In the genomic region with DNA sequence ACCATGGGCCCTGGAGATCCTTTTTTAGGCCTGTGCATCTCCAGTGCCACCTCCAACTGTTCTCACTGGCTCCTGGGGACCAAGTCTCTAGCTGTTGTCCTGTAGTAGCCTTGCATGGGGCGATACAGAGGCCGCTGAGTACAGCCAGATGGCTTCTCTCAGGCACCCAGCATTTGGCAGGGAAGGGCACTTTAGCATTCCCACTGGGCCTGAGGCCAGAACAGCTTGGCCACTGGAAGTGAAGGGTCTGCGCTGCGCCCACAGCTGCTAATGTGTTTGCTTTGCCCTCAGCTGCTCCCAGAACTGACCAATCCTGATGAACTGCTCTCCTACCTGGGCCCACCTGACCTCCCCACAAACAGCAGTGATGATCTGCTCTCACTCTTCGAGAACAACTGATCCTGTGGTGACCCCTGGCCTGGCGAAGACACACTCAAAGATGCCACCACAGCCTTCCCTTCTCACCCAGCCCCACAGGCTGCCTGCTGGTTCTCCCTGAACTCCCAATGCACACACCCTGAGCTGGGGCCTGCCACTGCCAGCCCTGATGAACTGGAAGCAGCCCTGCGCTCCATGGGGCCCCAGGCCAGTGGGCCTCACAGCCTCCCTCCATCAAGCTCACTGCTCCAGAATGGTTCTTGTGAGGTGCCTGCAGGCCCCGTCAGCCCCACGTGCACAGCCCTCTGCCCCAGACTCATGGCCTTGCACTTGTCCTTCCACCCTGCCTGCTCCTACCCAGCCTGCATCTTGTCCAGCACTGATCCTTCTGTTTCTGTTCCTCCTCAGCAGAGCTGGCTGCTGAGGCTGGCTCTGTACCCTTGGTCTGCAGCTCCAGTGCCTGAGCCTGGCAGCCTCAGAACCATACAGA, we compare ENCODE assay signal across 8 mouse cellular contexts. TPM values are rescaled to one million over a fixed set of nuclear protein-coding genes. Genes with fewer than 3 reads are reported as not detected.
DNase-seq lines count a peak whose midpoint lies in the region; ATAC-seq and TF ChIP-seq lines count a peak whose summit lies in the region.

No protein-coding gene starts in this region.

- no peak for TF ChIP-seq CTCF in intestine, postnatal 0 days (IDR thresholded peaks at IDR 0.05; ENCODE audit: low read depth)

- peak overlapping the region; percentile 87 for H3K27ac ChIP-seq in embryonic facial prominence, embryonic 14.5 days (replicated peaks; ENCODE audit: low read depth, low read length)
- 0 out of 2 replicates have a peak overlapping the region, but pooled peaks have one; percentile 30 for H3K27ac ChIP-seq in intestine, postnatal 0 days (ENCODE audit: low read depth, low read length)
- peak overlapping the region; percentile 75 for H3K27ac ChIP-seq in neural tube, embryonic 15.5 days (replicated peaks)

- no peak for ATAC-seq in embryonic facial prominence, embryonic 14.5 days (ENCODE audit: low read depth)
- ATAC-seq in intestine, postnatal 0 days = no peak
- no peak for ATAC-seq in neural tube, embryonic 15.5 days (ENCODE audit: low FRiP score)
- ATAC-seq in frontal cortex, adult (ENCODE audit: low TSS enrichment) = no peak

- WGBS in embryonic facial prominence, embryonic 14.5 days = 82% methylated on average over 9 of the region's 9 CpGs
- 69% methylated on average over 9 of the region's 9 CpGs for WGBS in intestine, postnatal 0 days
- WGBS in neural tube, embryonic 15.5 days = 90% methylated on average over 9 of the region's 9 CpGs

- no peaks in the 10 kb centered on the region for H3K9me3 ChIP-seq in embryonic facial prominence, embryonic 14.5 days (ENCODE audit: control insufficient read depth, low read length)
- H3K9me3 ChIP-seq in intestine, postnatal 0 days (ENCODE audit: control insufficient read depth) = no peaks in the 10 kb centered on the region
- no peaks in the 10 kb centered on the region for H3K9me3 ChIP-seq in neural tube, embryonic 15.5 days (replicated peaks)

- no peaks in the 10 kb centered on the region for H3K27me3 ChIP-seq in embryonic facial prominence, embryonic 14.5 days (replicated peaks; ENCODE audit: control insufficient read depth, insufficient read depth, low read length)
- no peaks in the 10 kb centered on the region for H3K27me3 ChIP-seq in intestine, postnatal 0 days (replicated peaks; ENCODE audit: control insufficient read depth, insufficient read depth, low read length)
- no peaks in the 10 kb centered on the region for H3K27me3 ChIP-seq in neural tube, embryonic 15.5 days (replicated peaks)

- H3K36me3 ChIP-seq in embryonic facial prominence, embryonic 14.5 days (ENCODE audit: control insufficient read depth, insufficient read depth, low read length) = peaks cover 56% of the 10 kb centered on the region
- peaks cover 57% of the 10 kb centered on the region for H3K36me3 ChIP-seq in intestine, postnatal 0 days (ENCODE audit: control insufficient read depth, insufficient read depth)
- H3K36me3 ChIP-seq in neural tube, embryonic 15.5 days = peaks cover 63% of the 10 kb centered on the region

- H3K4me1 ChIP-seq in embryonic facial prominence, embryonic 14.5 days (ENCODE audit: control insufficient read depth, insufficient read depth, low read length) = peaks cover 26% of the 10 kb centered on the region
- H3K4me1 ChIP-seq in intestine, postnatal 0 days (replicated peaks; ENCODE audit: control insufficient read depth, insufficient read depth, low read length) = no peaks in the 10 kb centered on the region
- peaks cover 27% of the 10 kb centered on the region for H3K4me1 ChIP-seq in neural tube, embryonic 15.5 days

- peak overlapping the region; percentile 11 for H3K9ac ChIP-seq in embryonic facial prominence, embryonic 14.5 days (ENCODE audit: low read depth, low read length)
- 0 out of 2 replicates have a peak overlapping the region, but pooled peaks have one; percentile 8 for H3K9ac ChIP-seq in intestine, postnatal 0 days (ENCODE audit: low read depth, low read length)
- 0 out of 2 replicates have a peak overlapping the region, but pooled peaks have one; percentile 3 for H3K9ac ChIP-seq in neural tube, embryonic 15.5 days (replicated peaks)

- intact Hi-C loops in heart, postnatal 25 days (cut with DNase I) = no loop called here

- peak; percentile 94 for DNase-seq in heart, adult 11 months
- no peak for DNase-seq in heart, postnatal 25 days (ENCODE audit: low spot score)
- DNase-seq in adipocyte (ENCODE audit: low spot score) = peak; percentile 44
- peak; percentile 16 for DNase-seq in embryonic facial prominence, embryonic 14.5 days (ENCODE audit: low spot score)
- DNase-seq in spleen, postnatal 4 days (ENCODE audit: low spot score in 2 of 2) = no peak

- H3K4me3 ChIP-seq in embryonic facial prominence, embryonic 14.5 days (ENCODE audit: low read depth, low read length) = no peak overlapping the region
- H3K4me3 ChIP-seq in intestine, postnatal 0 days (ENCODE audit: low read depth, low read length) = no peak overlapping the region
- no peak overlapping the region for H3K4me3 ChIP-seq in neural tube, embryonic 15.5 days (replicated peaks)

- 0 out of 2 replicates have a peak overlapping the region, but pooled peaks have one; percentile 40 for H3K4me2 ChIP-seq in embryonic facial prominence, embryonic 14.5 days (ENCODE audit: low read depth, low read length)
- no peak overlapping the region for H3K4me2 ChIP-seq in intestine, postnatal 0 days (replicated peaks; ENCODE audit: low read depth)
- no peak overlapping the region for H3K4me2 ChIP-seq in neural tube, embryonic 15.5 days

RNA-seq across cellular contexts. Expression of gene Ppia, which starts 10.3 kb away (rescaled TPM):
- 100 to 1,000 TPM; 316 to 357 TPM for total RNA-seq in heart, postnatal 25 days (2021)
- 4,672 and 4,857 TPM in 2 replicates for polyA plus RNA-seq in embryonic facial prominence, embryonic 14.5 days (2014; fragmentation: Nextera tagmentation; extraction: Ambion mirVana)
- 3,711 and 4,178 TPM in 2 replicates for polyA plus RNA-seq in intestine, postnatal 0 days (2015; fragmentation: Nextera tagmentation; extraction: Ambion mirVana)
- 4,598 and 4,773 TPM in 2 replicates for polyA plus RNA-seq in neural tube, embryonic 15.5 days (2015; fragmentation: Nextera tagmentation; extraction: Ambion mirVana)

RNA-seq across cellular contexts. Expression of gene Zmiz2, which starts 16.1 kb away (rescaled TPM):
- 10 to 100 TPM; 38.5 to 39.0 TPM for total RNA-seq in heart, postnatal 25 days (2021)
- polyA plus RNA-seq in embryonic facial prominence, embryonic 14.5 days (2014; fragmentation: Nextera tagmentation; extraction: Ambion mirVana) = 11.2 and 12.4 TPM in 2 replicates
- 7.8 and 8.0 TPM in 2 replicates for polyA plus RNA-seq in intestine, postnatal 0 days (2015; fragmentation: Nextera tagmentation; extraction: Ambion mirVana)
- 24.8 and 28.3 TPM in 2 replicates for polyA plus RNA-seq in neural tube, embryonic 15.5 days (2015; fragmentation: Nextera tagmentation; extraction: Ambion mirVana)

RNA-seq across cellular contexts. Expression of gene H2afv, which starts 39.3 kb away (rescaled TPM):
- 10 to 100 TPM; 67.7 to 69.4 TPM for total RNA-seq in heart, postnatal 25 days (2021)
- 428 and 463 TPM in 2 replicates for polyA plus RNA-seq in embryonic facial prominence, embryonic 14.5 days (2014; fragmentation: Nextera tagmentation; extraction: Ambion mirVana)
- 343 and 346 TPM in 2 replicates for polyA plus RNA-seq in intestine, postnatal 0 days (2015; fragmentation: Nextera tagmentation; extraction: Ambion mirVana)
- 183 and 240 TPM in 2 replicates for polyA plus RNA-seq in neural tube, embryonic 15.5 days (2015; fragmentation: Nextera tagmentation; extraction: Ambion mirVana)

Comparison
In these comparisons a context has a peak if more than half of its experiments do, and no peak if none do; other contexts are left out.
1. DNase-seq: peak in heart, adult 11 months (single experiment), adipocyte (single experiment) and embryonic facial prominence, embryonic 14.5 days (single experiment); none in heart, postnatal 25 days (single experiment) and spleen, postnatal 4 days (0 of 2).
2. H3K27ac ChIP-seq: peak in every context shown above with its lines; median percentile 87 in embryonic facial prominence, embryonic 14.5 days; 75 in neural tube, embryonic 15.5 days; 30 in intestine, postnatal 0 days.
3. Peak in every context shown above with its lines, with median percentiles within 50 percentile points of each other: H3K9ac ChIP-seq.